Mouse (Mus musculus): ENCODE data around the gene Mfng.

Mfng gene

GRCm38 (mm10) chr15:78773290-78773729 is at the start of gene Mfng:
Gene Mfng, minus strand, starts transcription at chr15:78773475.
- DNase-seq: no peak

DNA sequence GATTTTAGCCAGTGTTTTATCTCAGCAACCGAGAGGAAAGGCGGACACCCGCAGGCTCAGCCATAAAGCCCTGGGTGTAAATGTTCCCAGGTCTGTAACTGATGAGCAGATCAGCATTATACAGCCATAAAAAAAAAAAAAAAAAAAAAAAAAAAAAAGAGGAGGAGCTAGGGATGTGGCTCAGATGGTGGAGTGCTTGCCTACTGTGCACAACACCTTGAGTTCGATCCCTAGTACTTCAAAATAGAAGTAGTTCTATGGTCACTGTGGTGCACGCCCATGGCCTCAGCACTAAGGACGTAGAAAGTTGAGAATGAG is 42.8 kb upstream of the Mfng start:
- DNase-seq: no peak

DNA sequence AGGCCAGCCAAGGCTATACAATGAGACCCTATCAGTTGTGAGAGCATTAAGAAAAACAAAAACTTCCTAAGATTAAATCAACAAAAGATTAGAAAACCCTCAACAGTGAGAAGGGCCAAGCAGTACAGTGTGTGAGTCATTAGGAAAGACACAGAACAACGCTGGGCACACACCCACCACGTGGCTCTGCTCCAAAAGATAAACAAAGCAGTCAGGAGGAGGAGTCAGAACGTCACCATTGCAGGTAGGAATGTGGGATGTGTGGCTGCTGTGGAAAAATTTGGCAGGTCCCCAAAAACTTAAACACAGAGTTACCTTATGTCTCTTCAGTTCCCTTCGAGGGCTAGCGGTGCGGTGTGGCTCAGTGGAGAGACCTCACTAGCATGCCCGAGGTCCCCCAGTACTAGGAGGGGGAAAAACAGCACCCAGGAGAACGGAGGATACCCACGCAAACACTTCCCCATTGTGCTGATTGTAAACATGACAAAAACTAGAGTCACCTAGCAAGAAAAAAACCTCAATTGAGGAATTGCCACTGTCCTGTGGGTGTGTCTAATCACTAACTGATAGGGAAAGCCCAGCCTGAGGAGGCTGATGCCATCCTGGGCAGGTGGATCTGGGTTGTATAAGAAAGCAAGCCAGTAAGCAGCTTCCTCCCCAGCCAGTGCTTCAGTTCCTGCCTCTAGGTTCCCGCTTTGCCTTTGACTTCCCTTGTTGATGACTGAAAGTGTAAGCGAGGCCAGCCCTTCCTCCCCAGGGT is 42.2 kb upstream of the Mfng start:
- no peak for DNase-seq

DNA sequence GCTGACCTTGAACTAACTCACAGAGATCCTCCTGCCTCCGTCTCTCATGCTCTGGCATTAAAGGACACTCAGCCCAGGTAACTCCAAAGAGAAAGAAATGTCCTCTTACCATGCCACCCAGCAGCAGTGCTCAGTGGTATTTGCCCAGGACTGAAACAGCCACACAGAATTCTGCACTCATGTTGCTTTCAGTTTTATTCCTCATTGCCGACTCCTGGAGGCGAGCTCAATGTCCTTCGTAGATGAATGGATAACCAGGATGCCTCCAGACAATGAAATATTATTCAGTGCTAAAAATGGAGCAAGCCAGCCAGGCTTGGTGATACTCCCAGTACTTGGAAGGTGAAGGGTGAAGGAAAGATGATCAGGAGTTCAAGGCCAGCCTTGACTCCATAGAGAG is 40.3 kb upstream of the Mfng start:
- DNase-seq: no peak

GRCm38 (mm10) chr15:78810146-78810545 is 36.9 kb upstream of the Mfng start:
- no peak for DNase-seq

GRCm38 (mm10) chr15:78809739-78810138 is 36.5 kb upstream of the Mfng start:
- DNase-seq: no peak

GRCm38 (mm10) chr15:78808980-78809379 is 35.7 kb upstream of the Mfng start:
- DNase-seq: no peak

- no peak for DNase-seq
Measured at GRCm38 (mm10) chr15:78807141-78807540, 33.9 kb upstream of the Mfng start.

DNA sequence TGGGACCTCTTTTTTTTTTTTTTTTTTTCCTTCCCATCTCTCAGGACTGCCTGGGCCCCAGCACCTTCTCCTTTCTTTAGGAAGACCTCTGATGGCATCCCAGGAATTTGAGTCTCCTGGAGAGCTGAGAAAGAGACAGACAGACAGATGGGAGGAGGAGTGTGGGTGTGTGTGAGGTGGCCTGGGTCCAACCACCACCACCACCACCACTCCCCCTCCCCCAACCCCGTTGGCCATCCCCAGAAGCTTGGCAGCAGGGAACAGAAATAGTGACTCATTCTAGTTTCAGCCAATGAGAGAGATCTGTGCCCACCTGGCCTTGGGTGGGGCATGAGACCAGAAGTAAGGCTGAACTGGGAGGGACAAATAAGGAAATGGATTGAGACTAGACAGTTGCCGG is 33.3 kb upstream of the Mfng start:
- DNase-seq: no peak

DNA sequence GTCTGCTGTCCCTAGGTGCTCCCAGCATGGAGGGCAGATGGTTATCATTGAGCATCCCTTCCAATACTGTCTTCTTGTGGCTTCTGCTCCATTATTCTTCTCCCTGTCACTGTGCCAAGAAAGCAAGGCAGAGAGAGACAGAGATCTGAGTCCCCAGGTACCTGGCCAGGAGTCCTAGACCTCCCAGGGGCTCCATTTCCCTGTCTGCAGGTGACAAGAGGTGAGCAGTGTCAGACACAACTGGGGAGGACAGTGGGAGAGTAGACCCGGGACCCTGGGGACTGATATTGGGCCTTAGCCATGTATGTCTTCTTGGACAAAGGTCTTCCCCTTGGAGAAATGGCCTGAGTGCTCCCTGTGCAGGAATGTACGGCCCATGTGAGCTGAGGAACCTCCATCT is 32.1 kb upstream of the Mfng start:
- DNase-seq: no peak

- DNase-seq: no peak
Measured at GRCm38 (mm10) chr15:78804326-78804725, 31.1 kb upstream of the Mfng start.

GRCm38 (mm10) chr15:78803499-78803900 is 30.2 kb upstream of the Mfng start:
- no peak for DNase-seq

DNA sequence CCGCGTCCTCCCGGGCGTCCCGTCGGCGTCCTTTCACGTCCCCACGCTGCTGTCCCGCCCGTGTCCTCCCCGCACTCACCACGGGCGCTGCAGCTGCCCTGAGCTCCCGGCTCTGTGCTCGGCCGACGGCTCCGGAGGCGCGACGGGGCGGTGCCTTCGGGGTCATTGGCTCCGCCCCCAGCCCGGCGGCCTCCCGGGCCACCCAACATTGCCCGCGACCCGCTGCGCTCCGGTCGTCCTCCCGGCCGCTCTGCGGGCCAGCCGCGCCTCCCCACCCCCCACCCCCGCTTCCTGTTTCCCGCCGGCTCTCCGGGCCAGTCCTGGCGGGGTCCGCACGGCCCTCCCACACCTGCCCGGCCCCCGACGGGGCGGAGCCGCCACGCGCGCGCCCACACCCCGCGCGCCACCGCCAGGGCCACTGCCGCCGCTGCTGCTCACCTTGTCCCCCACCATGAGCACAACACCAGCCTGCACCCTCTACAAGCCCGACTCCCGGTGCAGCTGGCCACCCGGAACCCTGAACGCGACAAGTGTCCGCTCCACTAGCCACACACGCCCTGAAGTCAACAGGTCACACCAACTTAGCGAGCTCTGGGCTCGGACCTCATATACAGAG is 29.6 kb upstream of the Mfng start, which contains the start of gene Card10:
Card10 (minus strand) TSS at position 267 of the 616 bp plus-strand sequence.
- DNase-seq: no peak

GRCm38 (mm10) chr15:78801971-78802741 is 28.9 kb upstream of the Mfng start:
- DNase-seq: no peak

DNA sequence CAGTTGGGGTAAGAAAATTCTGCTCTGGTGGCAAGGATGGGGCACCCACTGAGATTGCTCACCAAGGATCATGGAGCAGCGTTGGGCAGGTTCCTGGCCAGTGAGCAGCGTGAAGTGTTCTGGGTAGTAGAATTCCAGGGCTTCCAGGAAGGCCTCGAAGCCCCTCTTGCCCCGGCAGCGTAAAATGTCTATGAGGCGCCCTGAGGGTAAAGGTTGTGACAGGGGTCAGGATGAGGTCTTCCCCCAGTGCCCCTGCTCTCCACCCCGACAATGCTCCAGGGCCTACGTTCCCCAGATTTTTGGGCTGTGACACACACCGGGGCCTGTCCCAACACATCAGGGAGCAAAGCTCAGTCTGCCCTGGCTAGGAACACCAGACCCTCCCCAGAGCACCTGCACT is 28.3 kb upstream of the Mfng start:
- DNase-seq: no peak

GRCm38 (mm10) chr15:78799029-78799428 is 25.8 kb upstream of the Mfng start:
- no peak for DNase-seq

DNA sequence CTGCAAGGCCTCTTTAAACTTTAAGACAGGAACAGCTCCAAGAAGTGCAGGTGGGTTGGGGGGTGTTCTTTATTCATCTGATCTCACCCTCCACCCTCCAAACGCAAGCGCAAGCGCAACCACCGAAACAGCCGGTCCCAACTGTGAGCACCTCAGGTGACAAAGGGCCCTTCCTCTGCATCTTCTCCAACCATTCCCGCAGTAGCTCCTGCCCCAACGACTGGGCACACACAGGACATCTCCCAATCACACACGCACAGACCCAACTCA is 23.7 kb upstream of the Mfng start:
- no peak for DNase-seq

GRCm38 (mm10) chr15:78796196-78797059 is 23.2 kb upstream of the Mfng start:
- DNase-seq: no peak

DNA sequence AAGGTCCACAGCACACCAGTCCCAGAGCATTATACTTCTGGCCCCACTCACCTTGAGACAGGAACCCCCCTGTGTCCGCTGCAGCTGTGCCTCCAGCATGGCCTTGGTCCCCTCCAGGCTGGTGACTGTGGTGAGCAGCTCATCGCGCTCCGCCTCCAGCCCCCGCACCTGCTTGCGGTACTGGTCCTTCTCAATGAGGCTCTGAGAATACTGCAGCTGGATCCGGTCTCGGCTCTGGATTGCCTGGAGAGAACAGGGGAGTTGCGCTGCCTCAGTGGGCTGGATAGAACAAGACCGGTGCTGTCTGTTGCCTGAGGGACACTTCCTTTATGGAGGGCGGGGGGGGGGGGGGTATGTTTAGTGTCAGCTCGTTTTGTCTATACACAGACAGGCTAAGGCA is 17.7 kb upstream of the Mfng start:
- no peak for DNase-seq

- DNase-seq: no peak
Measured at GRCm38 (mm10) chr15:78790451-78790850, 17.2 kb upstream of the Mfng start.

- DNase-seq: no peak
Measured at GRCm38 (mm10) chr15:78789721-78790323, 16.5 kb upstream of the Mfng start.

- DNase-seq: no peak
Measured at GRCm38 (mm10) chr15:78788042-78788441, 14.8 kb upstream of the Mfng start.

Data from cerebellum, adult 9-11 months (tissue).